Mouse (Mus musculus) Patski (cell line): ENCODE measurements around the gene Gm867. TPM values are rescaled to one million over a fixed set of nuclear protein-coding genes. Genes with fewer than 3 reads are reported as not detected.

Source experiments
- ATAC-seq: fragments of 100-300 bp; one replicate; pipeline ENCODE4 v1.8.0; 2021
- CTCF ChIA-PET: fragments of 350-600 bp; sonication (Branson Sonifier 250); formaldehyde crosslinking; loops from one replicate; lab custom pipeline; 2022; ENCODE audit warnings: inconsistent platforms; lab: Charles Lee
- POLR2A ChIA-PET: fragments of 350-600 bp; sonication (Branson Sonifier 250); formaldehyde crosslinking; loops from one replicate; lab custom pipeline; 2022; ENCODE audit warnings: antibody characterized with exemption, inconsistent platforms; lab: Charles Lee
- DNase-seq: peaks from one replicate; pipeline ENCODE4 v3.0.0-alpha.2; 2011; ENCODE audit warnings: low read depth, low spot score
- H3K27me3 ChIP-seq: fragments of 371-371 bp; one replicate; pipeline ENCODE4 v1.5.1; 2021
- CTCF ChIP-seq: fragments of 100-300 bp; IDR thresholded peaks from one replicate; pipeline ENCODE4 v1.5.1; 2021
- in situ Hi-C: fragments of 300-500 bp; cut with MboI; formaldehyde crosslinking; loops from 3 replicates; pipeline ENCODE4 v1.11.1; 2018; ENCODE audit warnings: low pct_unique_long_range_greater_than_20kb, mixed read lengths
- polyA plus RNA-seq: library from polyadenylated mRNA; unstranded; gene quantifications from one replicate; pipeline ENCODE4 v1.2.3, GENCODE M21; 2021

Gene Gm867
- polyA plus RNA-seq, 1 experiment from 2014 or later = 0.05 TPM

GRCm38 (mm10) chr10:75924324-75924723 is 16.1 kb downstream of the Gm867 start:
- POLR2A ChIA-PET = no interaction called here
- in situ Hi-C loops = no loop called here
- ATAC-seq = no peak
- CTCF ChIA-PET = interaction anchor here (1.2 kb wide), 1 partner anchor 9 kb away, joined by 5 read pairs; the partner anchor contains the start of gene Chchd10
- no peaks in the 10 kb centered on the region for H3K27me3 ChIP-seq
- DNase-seq = no peak
- TF ChIP-seq CTCF = no peak

GRCm38 (mm10) chr10:75921726-75922560 is 18.5 kb downstream of the Gm867 start:
- in situ Hi-C loops = no loop called here
- DNase-seq = no peak
- CTCF ChIA-PET = interaction anchor here (0.9 to 2.3 kb wide), 4 partner anchors 8 to 30 kb away, joined by 3 to 7 read pairs (median 4); no protein-coding TSS in a partner anchor
- no peak for TF ChIP-seq CTCF
- POLR2A ChIA-PET = interaction anchor here (0.7 to 2.7 kb wide), 7 partner anchors 9 to 176 kb away, joined by 3 to 29 read pairs (median 4); partner anchors contain the start of genes Chchd10 and Mmp11
- peak; percentile 49 for ATAC-seq
- no peaks in the 10 kb centered on the region for H3K27me3 ChIP-seq

- ATAC-seq (peak; percentile 61), DNase-seq (peak; percentile 62)
- TF ChIP-seq CTCF = no peak
- ChIA-PET CTCF (interaction anchor here (0.9 to 2.3 kb wide), 2 partner anchors 9 to 30 kb away, joined by 3 to 7 read pairs; no protein-coding TSS in a partner anchor), POLR2A (interaction anchor here (0.7 to 2.7 kb wide), 8 partner anchors 8 to 175 kb away, joined by 3 to 29 read pairs (median 4); partner anchors contain the start of genes Chchd10 and Mmp11)
- no peaks in the 10 kb centered on the region for H3K27me3 ChIP-seq
- in situ Hi-C loops = no loop called here
Measured at GRCm38 (mm10) chr10:75921026-75921725, 19.3 kb downstream of the Gm867 start, which contains the start of gene Smarcb1. Gene Smarcb1 (minus strand): TSS chr10:75921617.

- ATAC-seq = no peak
- no peak for DNase-seq
- in situ Hi-C loops = no loop called here
- POLR2A ChIA-PET = interaction anchor here (1.1 kb wide), 1 partner anchor 13 kb away, joined by 4 read pairs; the partner anchor contains the start of gene Chchd10
- H3K27me3 ChIP-seq = no peaks in the 10 kb centered on the region
- TF ChIP-seq CTCF = no peak
- CTCF ChIA-PET = interaction anchor here (0.8 to 2.7 kb wide), 2 partner anchors 14 to 19 kb away, joined by 3 to 8 read pairs; no protein-coding TSS in a partner anchor
Measured at GRCm38 (mm10) chr10:75919026-75919425, 21.4 kb downstream of the Gm867 start.

- DNase-seq (no peak), ATAC-seq (no peak)
- POLR2A ChIA-PET = no interaction called here
- CTCF ChIA-PET = interaction anchor here (2.7 kb wide), 1 partner anchor 12 kb away, joined by 8 read pairs; no protein-coding TSS in a partner anchor
- in situ Hi-C loops = no loop called here
- TF ChIP-seq CTCF = no peak
- no peaks in the 10 kb centered on the region for H3K27me3 ChIP-seq
Measured at GRCm38 (mm10) chr10:75916840-75917239, 23.6 kb downstream of the Gm867 start.

- ChIA-PET CTCF (interaction anchor here (1.5 to 1.6 kb wide), 2 partner anchors 11 kb away, joined by 4 read pairs; no protein-coding TSS in a partner anchor), POLR2A (no interaction called here)
- no peak for TF ChIP-seq CTCF
- no peaks in the 10 kb centered on the region for H3K27me3 ChIP-seq
- in situ Hi-C loops = no loop called here
- DNase-seq = no peak
- ATAC-seq = no peak
Measured at GRCm38 (mm10) chr10:75915557-75915956, 24.9 kb downstream of the Gm867 start.

- no peak for ATAC-seq
- in situ Hi-C loops = no loop called here
- POLR2A ChIA-PET = interaction anchor here (1.3 kb wide), 1 partner anchor 9 kb away, joined by 4 read pairs; the partner anchor contains the start of gene Smarcb1
Measured at GRCm38 (mm10) chr10:75913013-75913589, 27.4 kb downstream of the Gm867 start.

GRCm38 (mm10) chr10:75910698-75911097 is 29.8 kb downstream of the Gm867 start:
- in situ Hi-C loops = no loop called here
- POLR2A ChIA-PET = interaction anchor here (1.0 kb wide), 1 partner anchor 11 kb away, joined by 3 read pairs; the partner anchor contains the start of gene Smarcb1
- no peaks in the 10 kb centered on the region for H3K27me3 ChIP-seq
- no peak for DNase-seq
- TF ChIP-seq CTCF = no peak
- no peak for ATAC-seq
- CTCF ChIA-PET = interaction anchor here (1.4 to 1.8 kb wide), 2 partner anchors 9 to 21 kb away, joined by 3 to 4 read pairs; no protein-coding TSS in a partner anchor

More at GRCm38 (mm10) chr10:75913013-75913589, 27.4 kb downstream of the Gm867 start:
- CTCF ChIA-PET = no interaction called here
- no peak for TF ChIP-seq CTCF
- H3K27me3 ChIP-seq = no peaks in the 10 kb centered on the region
- DNase-seq = no peak

GRCm38 (mm10) chr10:75906882-75907281 is 33.6 kb downstream of the Gm867 start:
- ATAC-seq (no peak), DNase-seq (no peak)
- H3K27me3 ChIP-seq = no peaks in the 10 kb centered on the region
- ChIA-PET POLR2A (interaction anchor here (1.0 kb wide), 1 partner anchor 14 kb away, joined by 4 read pairs; the partner anchor contains the start of gene Smarcb1), CTCF (no interaction called here)
- no peak for TF ChIP-seq CTCF
- in situ Hi-C loops = no loop called here
